Comparison of ENCODE assay signal across 22 mouse cellular contexts in genomic region chr3:130235233-130235632, GRCm38 (mm10).
DNase-seq lines count a peak whose midpoint lies in the region; ATAC-seq and TF ChIP-seq lines count a peak whose summit lies in the region.
"Had no signal": no experiment of that assay in that cellular context is flagged by ENCODE, and none has a peak within 500 bp of the region (broad histone marks: within the 10 kb centered on the region; RNA-seq: fewer than 3 reads in every experiment).

No protein-coding gene starts in this region.

- 0 out of 2 replicates have a peak overlapping the region, but pooled peaks have one; percentile 9 for H3K27ac ChIP-seq in bone marrow macrophage, adult 2 months (ENCODE audit: insufficient read depth, low read depth, low read length)
- H3K27ac ChIP-seq: embryonic facial prominence, embryonic 10.5 days; embryonic facial prominence, embryonic 12.5 days; forebrain, embryonic 13.5 days; forebrain, embryonic 15.5 days had no signal

- no peak for TF ChIP-seq POLR2A in bone marrow macrophage, adult 2 months (IDR thresholded peaks at IDR 0.05; ENCODE audit: borderline replicate concordance, low read depth, low read length)

- no peak overlapping the region for H3K4me3 ChIP-seq in bone marrow macrophage, adult 2 months (ENCODE audit: insufficient read depth, low read length)
- H3K4me3 ChIP-seq: embryonic facial prominence, embryonic 10.5 days; embryonic facial prominence, embryonic 12.5 days; forebrain, embryonic 13.5 days; forebrain, embryonic 15.5 days had no signal

- TF ChIP-seq CTCF in bone marrow macrophage, adult 2 months (IDR thresholded peaks at IDR 0.05; ENCODE audit: low read depth, low read length) = no peak

- H3K4me1 ChIP-seq in bone marrow macrophage, adult 2 months (ENCODE audit: control insufficient read depth, insufficient read depth, low read length) = peaks cover 8% of the 10 kb centered on the region
- H3K4me1 ChIP-seq: embryonic facial prominence, embryonic 12.5 days; forebrain, embryonic 13.5 days; forebrain, embryonic 15.5 days had no signal

- ATAC-seq in granulocyte monocyte progenitor cell, adult 5-6 weeks (replicated peaks; ENCODE audit: poor library complexity, severe bottlenecking) = peak; percentile 61
- ATAC-seq in megakaryocyte progenitor cell, adult 5-6 weeks (replicated peaks; ENCODE audit: poor library complexity) = peak; percentile 42
- ATAC-seq: activated CD4-positive, CD25-positive, alpha-beta regulatory T cell, adult 4 months; CD4-positive, CD25-positive, alpha-beta regulatory T cell, adult 4 months; forebrain, embryonic 13.5 days; forebrain, embryonic 15.5 days; forebrain, postnatal 0 days; Patski had no signal

- DNase-seq in spleen, postnatal 14 days (ENCODE audit: low spot score in 2 of 2) = no peak
- no peak for DNase-seq in adrenal gland, postnatal 25 days
- DNase-seq: adrenal gland, postnatal 10 days; adrenal gland, postnatal 36 days; B cell, adult 2 months; cerebellum, adult 11 months; cerebellum, adult 18-20 months; cerebellum, adult 8-10 months; cerebellum, adult 9-11 months; cerebellum, postnatal 14 days; cerebellum, postnatal 36 days; forebrain, postnatal 0 days had no signal
